ENCODE assay signal across 23 mouse cellular contexts in the genomic region with DNA sequence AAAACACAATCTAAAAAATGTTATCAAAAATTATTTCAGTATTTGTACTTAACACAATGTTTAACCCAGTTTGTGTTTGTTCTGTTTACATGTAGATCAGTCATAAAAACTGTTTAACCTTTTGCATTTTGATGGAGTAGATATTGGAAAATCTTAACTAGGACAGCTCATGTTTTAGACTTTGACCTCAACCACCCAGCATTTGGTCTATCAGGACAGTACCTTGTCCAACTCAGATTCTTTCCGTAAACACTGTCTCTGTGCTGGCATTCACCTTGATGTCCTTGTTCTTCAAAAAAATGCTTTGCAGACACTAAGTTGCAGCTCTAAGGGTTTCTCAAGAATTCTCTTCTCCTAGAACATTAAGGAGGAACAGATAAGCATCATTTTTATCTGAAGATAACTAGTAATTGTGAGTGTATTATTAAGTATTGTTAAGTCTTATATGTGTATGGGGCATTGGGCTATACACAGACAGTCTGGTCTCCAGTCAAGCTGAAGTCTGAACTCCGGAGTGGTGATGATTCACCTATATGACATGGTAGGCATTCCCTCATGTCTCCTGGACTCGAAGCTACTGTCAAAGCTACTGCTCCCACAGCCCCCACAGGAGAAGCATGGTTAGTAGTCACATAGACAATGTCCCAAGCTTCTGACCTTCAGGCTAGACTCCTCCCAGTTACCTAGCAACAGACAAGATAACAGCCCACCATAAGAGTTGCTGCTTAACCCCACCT.
A peak's percentile ranks its signal among the peaks of the same experiment; 100 is the strongest.
DNase-seq lines count a peak whose midpoint lies in the region; ATAC-seq and TF ChIP-seq lines count a peak whose summit lies in the region.
"Had no signal": no experiment of that assay in that cellular context is flagged by ENCODE, and none has a peak within 500 bp of the region (broad histone marks: within the 10 kb centered on the region; RNA-seq: fewer than 3 reads in every experiment).

No protein-coding gene starts in this region.

- DNase-seq in liver, adult 2 months (ENCODE audit: extremely low read depth, low read depth, low spot score) = peak; percentile 96
- DNase-seq in liver, embryonic 11.5 days (ENCODE audit: low spot score) = no peak
- DNase-seq in Muller cell, postnatal 12 days (ENCODE audit: inconsistent ontology term) = peak; percentile 9
- no peak for DNase-seq in Patski (ENCODE audit: low read depth, low spot score)
- no peak for DNase-seq in c-Kit-positive CD71-positive TER-119-positive erythroid progenitor cells, embryonic 14.5 days (ENCODE audit: low spot score)
- no peak for DNase-seq in right cerebral cortex, postnatal 4 days
- DNase-seq: adrenal gland, adult 2 months; adrenal gland, postnatal 10 days; adrenal gland, postnatal 25 days; B cell, adult 2 months; cerebellum, adult 11-12 months; cerebellum, adult 2 months; cerebellum, adult 9-10 months; cerebellum, postnatal 10 days; cerebellum, postnatal 25 days; forebrain, postnatal 0 days had no signal

- no peak overlapping the region for H3K4me2 ChIP-seq in liver, embryonic 11.5 days
- H3K4me2 ChIP-seq: embryonic facial prominence, embryonic 12.5 days; forebrain, embryonic 13.5 days; forebrain, embryonic 15.5 days had no signal

- no peaks in the 10 kb centered on the region for H3K27me3 ChIP-seq in liver, adult 2 months (ENCODE audit: control insufficient read depth, insufficient read depth, low read length)
- no peaks in the 10 kb centered on the region for H3K27me3 ChIP-seq in liver, embryonic 11.5 days (replicated peaks; ENCODE audit: control insufficient read depth, insufficient read depth, low read length)
- no peaks in the 10 kb centered on the region for H3K27me3 ChIP-seq in Patski
- H3K27me3 ChIP-seq: CH12.LX; embryonic facial prominence, embryonic 12.5 days; forebrain, embryonic 13.5 days; forebrain, embryonic 15.5 days had no signal

- 65% methylated on average over 3 of the region's 3 CpGs for WGBS in liver, adult 2 months
- WGBS in liver, embryonic 11.5 days = 78% methylated on average over 3 of the region's 3 CpGs

- peaks cover 3% of the 10 kb centered on the region; the same call in 1 of the 2 replicates for H3K4me1 ChIP-seq in liver, adult 2 months (ENCODE audit: control insufficient read depth, insufficient read depth, low read length)
- H3K4me1 ChIP-seq in liver, embryonic 11.5 days (replicated peaks; ENCODE audit: control insufficient read depth, insufficient read depth, low read length) = no peaks in the 10 kb centered on the region
- H3K4me1 ChIP-seq: embryonic facial prominence, embryonic 10.5 days; embryonic facial prominence, embryonic 12.5 days; forebrain, embryonic 13.5 days; forebrain, embryonic 15.5 days had no signal

- no peak overlapping the region for H3K4me3 ChIP-seq in liver, adult 2 months (ENCODE audit: insufficient read depth, low read depth, low read length)
- no peak overlapping the region for H3K4me3 ChIP-seq in liver, embryonic 11.5 days (ENCODE audit: low read depth, low read length)
- H3K4me3 ChIP-seq: embryonic facial prominence, embryonic 10.5 days; embryonic facial prominence, embryonic 12.5 days; forebrain, embryonic 13.5 days; forebrain, embryonic 15.5 days had no signal

- no peak for ATAC-seq in liver, embryonic 11.5 days (replicated peaks; ENCODE audit: low FRiP score)
- ATAC-seq in Patski = peak; percentile 73
- ATAC-seq: CD4-positive, CD25-positive, alpha-beta regulatory T cell, adult 4 months; forebrain, embryonic 13.5 days; forebrain, embryonic 15.5 days; forebrain, postnatal 0 days had no signal

- H3K9ac ChIP-seq in liver, adult 2 months (ENCODE audit: low read depth, low read length) = no peak overlapping the region
- no peak overlapping the region for H3K9ac ChIP-seq in liver, embryonic 11.5 days (ENCODE audit: low read depth, low read length)
- H3K9ac ChIP-seq: embryonic facial prominence, embryonic 12.5 days; forebrain, embryonic 13.5 days; forebrain, embryonic 15.5 days; forebrain, postnatal 0 days had no signal

- CTCF ChIA-PET in Patski (lab: Charles Lee) = interaction anchor here (0.9 kb wide), 1 partner anchor 46 kb away, joined by 3 read pairs; no protein-coding TSS in a partner anchor

- H3K9me3 ChIP-seq in liver, embryonic 11.5 days (ENCODE audit: control insufficient read depth, low read length) = no peaks in the 10 kb centered on the region
- H3K9me3 ChIP-seq: embryonic facial prominence, embryonic 10.5 days; embryonic facial prominence, embryonic 12.5 days; forebrain, embryonic 13.5 days; forebrain, embryonic 15.5 days; G1E had no signal

- no peaks in the 10 kb centered on the region for H3K36me3 ChIP-seq in liver, adult 2 months (ENCODE audit: control insufficient read depth, insufficient read depth, low read length)
- H3K36me3 ChIP-seq in liver, embryonic 11.5 days (ENCODE audit: control insufficient read depth, insufficient read depth, low read length) = no peaks in the 10 kb centered on the region
- H3K36me3 ChIP-seq: embryonic facial prominence, embryonic 10.5 days; embryonic facial prominence, embryonic 12.5 days; forebrain, embryonic 15.5 days; G1E had no signal

- TF ChIP-seq POLR2A in liver, adult 2 months (IDR thresholded peaks at IDR 0.05; ENCODE audit: extremely low read depth, insufficient read depth, low read length) = no peak

- H3K27ac ChIP-seq in liver, adult 2 months (replicated peaks; ENCODE audit: insufficient read depth, low read depth, low read length) = peak overlapping the region; percentile 86
- H3K27ac ChIP-seq in liver, embryonic 11.5 days (ENCODE audit: low read depth, low read length) = no peak overlapping the region
- H3K27ac ChIP-seq: embryonic facial prominence, embryonic 10.5 days; embryonic facial prominence, embryonic 12.5 days; forebrain, embryonic 13.5 days; forebrain, embryonic 15.5 days had no signal

- in situ Hi-C loops in Patski (cut with MboI; ENCODE audit: low pct_unique_long_range_greater_than_20kb) = no loop called here

- H3K79me2 ChIP-seq in liver, adult 2 months (ENCODE audit: control insufficient read depth, insufficient read depth, low read length) = no peaks in the 10 kb centered on the region

- no peak for TF ChIP-seq CTCF in liver, adult 2 months (IDR thresholded peaks at IDR 0.05; ENCODE audit: low read depth, low read length)
- no peak for TF ChIP-seq CTCF in Patski (IDR thresholded peaks at IDR 0.05)

- POLR2A ChIA-PET in Patski (lab: Charles Lee) = no interaction called here

Comparison
In these comparisons a context has a peak if more than half of its experiments do, and no peak if none do; other contexts are left out.
1. DNase-seq: peak in liver, adult 2 months (single experiment) and Muller cell, postnatal 12 days (single experiment); none in liver, embryonic 11.5 days (single experiment), Patski (single experiment), c-Kit-positive CD71-positive TER-119-positive erythroid progenitor cells, embryonic 14.5 days (single experiment) and right cerebral cortex, postnatal 4 days (single experiment).